Mouse (Mus musculus) hindbrain, postnatal 0 days (tissue): ENCODE data around the gene Foxp1. TPM values are rescaled to one million over a fixed set of nuclear protein-coding genes. Genes with fewer than 3 reads are reported as not detected.

Experiments used
- ATAC-seq: fragments of 200-750 bp; cut with Nextera tagmentation; 2 replicates; pipeline ENCODE4 v1.8.0; 2017; ENCODE audit warnings: mild to moderate bottlenecking, moderate TSS enrichment, moderate library complexity
- DNase-seq: peaks from one replicate; pipeline ENCODE4 v3.0.0-alpha.2; 2015; ENCODE audit warnings: low spot score
- H3K27ac ChIP-seq: fragments of 300-500 bp; sonication (generic); 2 replicates; pipeline ENCODE4 v1.5.1; 2014; ENCODE audit warnings: mild to moderate bottlenecking
- H3K27me3 ChIP-seq: fragments of 300-500 bp; sonication (generic); 2 replicates; pipeline ENCODE4 v1.6.1; 2014; ENCODE audit warnings: low read length, mixed read lengths; ENCODE audit not compliant: insufficient read depth
- H3K36me3 ChIP-seq: fragments of 300-500 bp; sonication (generic); 2 replicates; pipeline ENCODE4 v1.6.1; 2014; ENCODE audit warnings: low read length, mixed read lengths; ENCODE audit not compliant: insufficient read depth
- H3K4me1 ChIP-seq: fragments of 300-500 bp; sonication (generic); 2 replicates; pipeline ENCODE4 v1.6.1; 2014; ENCODE audit warnings: antibody characterized with exemption, low read length, mixed read lengths; ENCODE audit not compliant: insufficient read depth
- H3K4me2 ChIP-seq: fragments of 300-500 bp; sonication (generic); 2 replicates; pipeline ENCODE4 v1.6.1; 2014; ENCODE audit warnings: low read depth, mild to moderate bottlenecking, low read length, moderate library complexity, mixed read lengths
- H3K4me3 ChIP-seq: fragments of 300-500 bp; sonication (generic); 2 replicates; pipeline ENCODE4 v1.5.1; 2014; ENCODE audit warnings: low read length
- H3K9ac ChIP-seq: fragments of 300-500 bp; sonication (generic); replicated peaks from 2 replicates; pipeline ENCODE4 v1.6.1; 2014; ENCODE audit warnings: mild to moderate bottlenecking, low read length, moderate library complexity, mixed read lengths
- H3K9me3 ChIP-seq: fragments of 300-500 bp; sonication (generic); 2 replicates; pipeline ENCODE4 v1.6.1; 2016; ENCODE audit warnings: low read length, mixed read lengths
- CTCF ChIP-seq: IDR thresholded peaks from 2 replicates; pipeline ENCODE4 v1.5.1; 2016; ENCODE audit warnings: antibody characterized with exemption, control low read depth, low read depth
- WGBS: fragments of 180-500 bp; shearing (Covaris S2); extraction: QIAGEN DNeasy Blood & Tissue Kit; methylation state at CpG from one replicate; pipeline ENCODE4 v1.1.7; 2014; 5-methylcytosine and 5-hydroxymethylcytosine counted together
- polyA plus RNA-seq: library from polyadenylated mRNA; unstranded; fragments of >200 nt; fragmentation: Nextera tagmentation; extraction: Ambion mirVana; gene quantifications from 2 replicates; pipeline ENCODE4 v1.2.1, GENCODE M21; 2015
- total RNA-seq: library from RNA; depleted of rRNA; stranded (reverse); fragments of >200 nt; gene quantifications from 2 replicates; pipeline ENCODE4 v1.2.3, GENCODE M21; 2014

Gene Foxp1
- total and polyA plus RNA-seq, 2 experiments from 2014 or later, result 53.6 to 54.8 TPM

GRCm38 (mm10) chr6:99528972-99529371, 6.5 kb upstream of the Foxp1 start:
- H3K4me3 ChIP-seq, result no peak overlapping the region
- H3K9ac ChIP-seq, result no peak overlapping the region
- TF ChIP-seq CTCF, result no peak
- WGBS, result 77% methylated on average over 2 of the region's 2 CpGs
- no peaks in the 10 kb centered on the region for H3K36me3 ChIP-seq
- H3K4me1 ChIP-seq, result no peaks in the 10 kb centered on the region
- no peaks in the 10 kb centered on the region for H3K27me3 ChIP-seq
- H3K27ac ChIP-seq, result no peak overlapping the region
- DNase-seq (no peak), ATAC-seq (no peak)
- H3K4me2 ChIP-seq, result no peak overlapping the region
- 0 out of 2 replicates have a peak, but pooled peaks cover 4% of the 10 kb centered on the region for H3K9me3 ChIP-seq

GRCm38 (mm10) chr6:99527457-99528105, 5.1 kb upstream of the Foxp1 start:
- Histone ChIP-seq H3K4me3 (no peak overlapping the region), H3K9ac (no peak overlapping the region), H3K4me1 (no peaks in the 10 kb centered on the region), H3K27me3 (no peaks in the 10 kb centered on the region), H3K4me2 (no peak overlapping the region), H3K27ac (no peak overlapping the region), H3K9me3 (0 out of 2 replicates have a peak, but pooled peaks cover 4% of the 10 kb centered on the region), H3K36me3 (no peaks in the 10 kb centered on the region)
- WGBS, result 96% methylated on average over 6 of the region's 6 CpGs
- TF ChIP-seq CTCF, result peak; percentile 44
- ATAC-seq, result no peak
- no peak for DNase-seq

GRCm38 (mm10) chr6:99525351-99525750, 2.8 kb upstream of the Foxp1 start:
- H3K27ac ChIP-seq, result no peak overlapping the region
- 0 out of 2 replicates have a peak, but pooled peaks cover 4% of the 10 kb centered on the region for H3K9me3 ChIP-seq
- 43% methylated on average over 8 of the region's 8 CpGs for WGBS
- no peaks in the 10 kb centered on the region for H3K36me3 ChIP-seq
- DNase-seq, result peak; percentile 60
- H3K4me1 ChIP-seq, result no peaks in the 10 kb centered on the region
- no peaks in the 10 kb centered on the region for H3K27me3 ChIP-seq
- no peak overlapping the region for H3K9ac ChIP-seq
- no peak for ATAC-seq
- no peak overlapping the region for H3K4me3 ChIP-seq
- peak; percentile 72 for TF ChIP-seq CTCF
- no peak overlapping the region for H3K4me2 ChIP-seq

- Histone ChIP-seq H3K9me3 (0 out of 2 replicates have a peak, but pooled peaks cover 4% of the 10 kb centered on the region), H3K4me3 (peak overlapping the region; percentile 84), H3K36me3 (no peaks in the 10 kb centered on the region), H3K27ac (peak overlapping the region; percentile 99), H3K9ac (peak overlapping the region; percentile 85), H3K4me2 (peak overlapping the region; percentile 95), H3K27me3 (no peaks in the 10 kb centered on the region), H3K4me1 (no peaks in the 10 kb centered on the region)
- ATAC-seq, result no peak
- DNase-seq, result no peak
- WGBS, result 28% methylated on average over 10 of the region's 10 CpGs
- TF ChIP-seq CTCF, result no peak
These were observed 1.3 kb upstream of the Foxp1 start for GRCm38 (mm10) chr6:99523679-99524370.

- Histone ChIP-seq H3K4me3 (peak overlapping the region; percentile 84), H3K9me3 (0 out of 2 replicates have a peak, but pooled peaks cover 4% of the 10 kb centered on the region), H3K4me1 (no peaks in the 10 kb centered on the region), H3K9ac (peak overlapping the region; percentile 85), H3K4me2 (peak overlapping the region; percentile 95), H3K27me3 (no peaks in the 10 kb centered on the region), H3K27ac (peak overlapping the region; percentile 99), H3K36me3 (no peaks in the 10 kb centered on the region)
- DNase-seq (peak; percentile 72), ATAC-seq (peak; percentile 72)
- WGBS, result 2% methylated on average over 21 of the region's 22 CpGs
- TF ChIP-seq CTCF, result no peak
These were observed 650 bp upstream of the Foxp1 start for GRCm38 (mm10) chr6:99523109-99523632.

GRCm38 (mm10) chr6:99521641-99522358, 721 bp downstream of the Foxp1 start:
- under 1% methylated on average over 64 of the region's 64 CpGs for WGBS
- peak; percentile 46 for DNase-seq

More at GRCm38 (mm10) chr6:99521641-99522358, 721 bp downstream of the Foxp1 start:
- Histone ChIP-seq H3K27me3 (no peaks in the 10 kb centered on the region), H3K27ac (peak overlapping the region; percentile 99), H3K9me3 (no peaks in the 10 kb centered on the region), H3K36me3 (no peaks in the 10 kb centered on the region), H3K4me3 (peak overlapping the region; percentile 84), H3K9ac (peak overlapping the region; percentile 85), H3K4me1 (no peaks in the 10 kb centered on the region), H3K4me2 (peak overlapping the region; percentile 95)
- TF ChIP-seq CTCF, result no peak
- peak; percentile 52 for ATAC-seq
